Mouse (Mus musculus): ENCODE data around the gene Peak1.

The Peak1 gene

GRCm38 (mm10) chr9:56200200-56200599 lies 217.7 kb downstream of the Peak1 start:
- DNase-seq (ENCODE audit: low spot score in 2 of 2) = no peak

DNA sequence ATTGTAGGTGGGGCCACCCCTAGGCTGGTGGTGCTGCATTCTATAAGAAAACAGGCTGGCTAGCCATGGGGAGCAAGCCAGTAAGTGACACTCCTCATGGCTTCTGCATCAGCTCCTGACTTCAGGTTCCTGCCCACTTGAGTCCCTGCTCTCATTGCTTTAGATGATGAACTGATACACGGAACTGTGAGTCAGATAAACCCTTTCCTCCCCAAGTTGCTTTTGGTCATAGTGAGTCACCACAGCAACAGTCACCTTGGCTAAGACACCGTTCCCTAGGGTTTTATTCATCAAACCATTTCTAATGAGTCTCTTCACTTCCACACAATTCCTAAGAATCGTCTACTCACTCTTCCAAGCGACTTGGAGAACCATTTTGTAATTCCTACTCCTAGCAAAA lies 220.9 kb downstream of the Peak1 start:
- no peak for DNase-seq (ENCODE audit: low spot score in 2 of 2)

GRCm38 (mm10) chr9:56195193-56195592 lies 222.7 kb downstream of the Peak1 start:
- no peak for DNase-seq (ENCODE audit: low spot score in 2 of 2)

- no peak for DNase-seq (ENCODE audit: low spot score in 2 of 2)
These were observed 226.1 kb downstream of the Peak1 start for GRCm38 (mm10) chr9:56191498-56192455.

DNA sequence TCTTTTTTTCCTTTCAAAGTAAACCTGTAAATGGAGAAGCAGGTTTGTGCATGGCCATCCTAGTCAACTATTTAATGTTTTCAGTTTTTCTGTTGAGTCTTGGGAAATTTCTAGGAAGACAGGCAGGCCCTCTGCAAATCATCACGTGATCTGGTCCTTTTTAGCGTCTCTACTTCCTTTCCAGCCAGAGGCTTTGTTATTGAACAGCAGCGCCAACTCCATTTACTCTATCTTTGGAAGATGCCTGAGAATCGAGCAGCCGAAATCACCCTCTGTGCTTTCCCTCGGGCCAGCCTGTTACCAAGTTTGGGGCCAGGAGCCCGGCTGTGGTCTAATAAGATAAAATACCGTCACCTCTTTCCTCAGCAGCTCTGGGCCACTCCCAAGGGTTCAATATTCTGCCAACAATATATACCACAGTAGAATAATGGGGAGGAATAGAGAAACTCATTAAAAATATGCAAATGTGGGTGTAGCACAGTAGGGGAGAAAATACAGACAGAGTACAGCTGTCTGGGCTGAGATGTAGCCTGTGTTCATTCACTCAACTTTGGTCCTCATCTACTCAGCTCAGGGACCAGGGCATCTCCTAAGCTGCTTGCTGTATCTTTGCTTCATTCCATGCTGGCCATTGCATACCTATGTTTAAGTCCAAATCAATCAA lies 237.6 kb downstream of the Peak1 start:
- DNase-seq (ENCODE audit: low spot score in 2 of 2) = peak; percentile 33 to 47

DNA sequence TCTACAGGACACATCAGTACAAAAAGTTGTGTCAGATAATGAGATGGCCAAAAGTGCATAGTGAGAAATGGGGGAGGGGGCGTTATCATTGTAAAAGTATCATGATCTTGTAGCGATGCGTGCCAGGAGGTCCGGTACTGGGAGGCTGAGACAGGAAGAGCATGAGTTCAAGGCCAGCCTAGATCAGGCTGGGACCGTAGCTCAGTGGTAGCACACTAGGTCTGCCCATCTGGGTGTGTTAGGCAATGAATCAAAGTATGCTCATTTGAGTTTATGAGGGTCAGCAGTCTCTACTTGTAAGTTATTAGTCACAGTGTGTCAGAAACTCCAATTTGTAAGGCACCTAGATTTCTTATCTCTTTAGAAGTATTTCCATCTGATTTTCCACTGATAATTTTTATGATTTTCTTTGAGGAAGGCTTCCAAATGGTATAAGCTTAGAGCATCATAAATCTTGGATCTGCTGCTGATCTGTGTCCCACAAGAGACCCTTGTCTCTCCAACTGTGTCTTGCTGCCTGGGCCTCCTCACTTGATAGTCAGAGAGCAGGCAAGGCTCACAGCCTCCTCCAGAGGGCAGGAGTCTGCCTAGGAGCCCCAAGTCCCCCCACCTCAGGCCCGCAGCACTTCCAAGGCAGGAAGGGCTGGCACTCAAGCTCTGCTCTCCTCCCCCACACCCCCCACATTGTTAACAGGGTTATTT lies 238.3 kb downstream of the Peak1 start:
- DNase-seq (ENCODE audit: low spot score in 2 of 2) = peak in 1 of 2 experiments; percentile 23

DNA sequence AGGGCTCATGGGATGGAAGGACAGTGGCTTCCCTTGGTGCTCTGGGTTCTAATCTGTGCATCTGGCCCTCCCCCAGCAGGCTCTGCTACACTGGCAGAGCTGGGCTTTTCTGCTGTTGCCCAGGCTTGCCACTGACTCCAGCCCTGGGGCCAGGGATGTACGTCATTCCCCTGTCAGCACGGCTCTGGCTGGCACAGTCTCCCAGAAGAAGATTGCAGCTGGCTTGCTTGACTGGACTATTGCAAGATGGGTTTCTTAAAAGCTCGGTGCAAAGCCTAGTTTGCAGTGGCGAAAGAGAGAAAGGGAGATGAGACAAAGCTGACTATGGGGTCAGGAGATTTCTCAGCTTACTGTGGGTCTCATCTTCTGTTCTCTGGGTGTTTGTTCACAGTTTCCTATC lies 240.5 kb downstream of the Peak1 start:
- no peak for DNase-seq (ENCODE audit: low spot score in 2 of 2)

DNA sequence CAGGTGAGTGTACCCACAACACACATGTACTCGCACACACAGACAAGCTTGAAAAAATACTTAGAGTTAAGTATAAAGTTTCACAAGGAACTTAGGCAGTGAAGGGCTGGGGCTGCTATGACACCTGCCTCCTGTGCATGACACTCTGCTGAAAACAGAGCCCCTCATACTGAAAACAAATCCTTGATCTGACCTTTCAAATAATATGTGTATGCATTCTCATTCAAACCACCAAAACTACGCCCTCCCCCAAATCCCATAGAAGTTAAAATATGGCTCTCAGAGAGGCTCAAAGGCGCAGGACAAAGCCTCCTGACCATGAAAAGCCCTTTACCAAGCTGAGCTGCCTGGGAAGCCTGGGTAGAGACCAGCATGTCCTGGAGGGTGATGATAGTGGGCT lies 242.6 kb downstream of the Peak1 start:
- no peak for DNase-seq (ENCODE audit: low spot score in 2 of 2)

DNA sequence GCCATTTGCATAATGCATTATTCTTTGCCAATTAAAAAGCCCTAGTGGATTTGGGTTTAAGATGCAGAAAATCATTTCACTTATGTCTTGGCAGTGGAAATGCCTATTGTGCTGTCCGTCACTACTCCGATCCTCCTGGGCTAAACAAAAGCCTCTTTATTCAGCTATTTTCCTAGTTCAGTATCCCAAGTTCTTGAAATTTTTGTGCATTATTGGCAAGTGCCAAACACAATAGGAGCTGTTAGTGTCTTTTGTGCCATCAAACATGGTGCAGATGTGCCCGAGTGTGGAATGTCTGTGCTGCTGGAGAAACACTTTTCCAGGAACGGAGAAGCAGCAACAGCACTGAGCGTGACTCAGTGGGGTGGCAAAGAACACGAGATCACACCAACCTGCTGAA lies 250.2 kb downstream of the Peak1 start:
- DNase-seq (ENCODE audit: low spot score in 2 of 2) = no peak

DNA sequence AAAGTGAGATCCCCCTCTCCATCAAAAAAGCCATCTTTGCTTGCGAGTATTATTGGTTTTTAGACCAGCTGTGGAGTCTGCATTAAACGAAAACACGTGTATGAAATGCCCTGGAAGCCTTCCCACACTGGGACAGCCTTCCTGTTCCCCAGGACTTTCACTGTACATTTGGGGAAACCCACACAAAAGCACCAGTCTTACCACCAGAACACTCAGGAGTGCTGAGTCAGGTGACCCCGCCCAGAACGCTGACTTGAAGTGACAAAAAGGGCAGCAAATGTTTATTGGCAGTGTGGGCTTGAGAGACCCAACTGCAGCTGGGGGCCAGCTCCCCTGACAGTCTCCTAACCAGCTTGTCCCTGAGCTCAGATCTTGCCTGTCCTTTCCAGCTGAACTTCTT lies 251.7 kb downstream of the Peak1 start:
- no peak for DNase-seq (ENCODE audit: low spot score in 2 of 2)

GRCm38 (mm10) chr9:56165377-56165776 lies 252.5 kb downstream of the Peak1 start, which contains the start of gene Tspan3:
Tspan3 (minus strand) TSS chr9:56165477.
- no peak for DNase-seq (ENCODE audit: low spot score in 2 of 2)

- peak; percentile 90 for DNase-seq (ENCODE audit: low spot score in 2 of 2)
These were observed 257.3 kb downstream of the Peak1 start for GRCm38 (mm10) chr9:56160341-56161141.

DNA sequence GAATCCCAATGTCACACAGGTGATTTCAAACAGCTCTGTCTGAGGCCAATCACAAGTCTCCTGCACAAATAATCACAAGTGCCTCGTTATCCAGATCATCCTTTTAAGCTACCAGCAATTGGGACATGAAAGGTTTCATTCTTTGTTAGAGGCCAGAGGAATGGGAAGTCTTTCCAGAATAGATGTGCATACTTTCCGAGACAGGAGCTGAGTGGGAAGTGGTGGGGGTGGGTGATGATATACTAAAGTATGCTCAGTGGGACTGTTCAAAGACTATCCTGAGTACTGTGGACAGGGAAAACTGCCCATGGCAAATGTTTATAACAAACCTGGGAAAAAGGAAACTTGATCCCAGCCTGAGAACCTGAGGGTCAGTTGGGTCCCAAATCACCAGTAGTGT lies 258.4 kb downstream of the Peak1 start:
- no peak for DNase-seq (ENCODE audit: low spot score in 2 of 2)

DNA sequence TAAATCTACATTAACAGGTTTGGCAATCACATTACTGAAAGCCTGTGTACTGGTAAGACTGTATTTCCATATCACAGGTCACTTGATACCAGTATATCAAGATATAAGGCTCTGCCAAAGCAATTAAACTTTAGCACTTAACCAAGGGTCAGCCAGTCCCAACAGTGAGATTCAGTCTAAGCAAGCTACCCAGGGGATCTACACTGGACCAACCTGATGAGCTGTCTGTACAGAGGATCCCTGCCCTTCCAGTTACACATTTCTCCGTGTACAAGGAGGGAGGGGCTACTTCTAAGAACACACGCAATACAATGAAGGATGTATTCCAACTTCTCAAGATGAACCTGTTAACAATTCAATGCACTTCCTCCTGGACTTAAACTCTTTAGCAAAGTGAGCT lies 259.8 kb downstream of the Peak1 start:
- no peak for DNase-seq (ENCODE audit: low spot score in 2 of 2)

GRCm38 (mm10) chr9:56154572-56154971 lies 263.3 kb downstream of the Peak1 start:
- no peak for DNase-seq (ENCODE audit: low spot score in 2 of 2)

DNA sequence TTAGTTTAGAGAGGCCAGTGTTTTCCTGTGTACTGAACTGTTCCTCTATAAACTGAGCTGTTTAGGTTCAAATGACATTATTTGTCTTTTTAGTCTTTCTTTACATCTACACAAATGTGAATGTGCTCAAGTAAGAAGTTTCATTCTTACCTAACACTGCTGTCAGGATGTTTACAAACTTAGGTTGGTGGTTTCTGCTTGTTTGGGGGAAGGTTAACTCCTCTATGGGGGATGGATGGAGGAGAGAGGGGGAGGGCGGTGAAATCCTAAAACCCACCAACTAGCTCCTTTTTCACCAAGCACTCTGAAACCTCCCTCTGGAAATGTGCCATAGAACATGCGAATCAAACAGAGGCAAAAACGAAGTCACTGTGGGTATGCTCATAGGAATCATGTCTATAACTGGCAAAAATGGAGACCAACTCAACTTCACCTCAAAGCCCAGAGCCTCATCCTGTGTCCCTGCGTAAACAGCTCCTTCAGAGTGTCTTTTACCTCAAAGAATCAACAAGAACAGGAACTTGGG lies 265.3 kb downstream of the Peak1 start:
- no peak for DNase-seq (ENCODE audit: low spot score in 2 of 2)

DNA sequence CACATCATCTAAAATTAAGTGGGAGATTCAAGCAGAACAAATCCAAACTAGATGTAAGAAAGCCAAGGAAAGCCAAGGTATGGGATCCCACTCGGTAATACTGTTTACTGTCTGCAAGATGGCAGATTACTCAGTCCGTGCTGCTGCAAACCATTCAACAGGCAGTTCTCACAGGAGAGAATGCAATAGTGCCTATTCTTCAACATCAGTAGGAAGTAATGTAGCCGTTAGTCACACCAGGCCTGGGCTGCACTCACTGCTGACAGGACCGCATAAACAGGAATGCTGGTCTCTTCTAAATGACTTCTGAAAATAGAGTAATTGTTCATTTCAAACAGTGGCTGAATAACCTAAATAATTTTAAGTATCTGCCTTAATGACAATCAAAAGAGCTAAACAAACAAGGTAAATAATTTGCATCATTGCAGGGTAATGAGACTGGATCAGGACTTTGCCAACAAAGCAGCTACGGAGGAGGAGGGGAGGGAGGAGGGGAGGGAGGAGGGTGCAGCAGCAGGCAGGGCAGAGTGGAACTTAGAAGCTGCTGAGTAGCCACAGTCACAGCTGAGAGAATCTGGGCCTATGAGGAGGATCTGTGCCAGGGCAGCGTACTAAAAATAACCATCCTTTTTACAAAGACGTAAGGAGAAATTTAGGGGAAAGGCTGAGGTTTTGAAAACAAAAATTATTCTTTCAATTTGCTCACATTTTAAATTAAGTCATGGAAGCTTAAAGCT lies 266.0 kb downstream of the Peak1 start:
- DNase-seq (ENCODE audit: low spot score in 2 of 2) = peak; percentile 64 to 69

All from heart, adult 9 months (tissue).